Mouse (Mus musculus) liver, postnatal 0 days (tissue): ENCODE measurements at regions not wholly inside any gene's neighbourhood (a gene's known extent, or its start where the extent isn't known, plus 50 kb on each side); places are given as distances from the start of the nearest gene placed in this dataset.
A peak's percentile ranks its signal among the peaks of the same experiment; 100 is the strongest.

ENCODE experiments used
- ATAC-seq: fragments of 200-750 bp; cut with Nextera tagmentation; 2 replicates; pipeline ENCODE4 v1.8.0; 2017; ENCODE audit warnings: mild to moderate bottlenecking, moderate library complexity
- DNase-seq: peaks from one replicate; pipeline ENCODE4 v3.0.0-alpha.2; 2016
- H3K27ac ChIP-seq: fragments of 300-500 bp; sonication (generic); 2 replicates; pipeline ENCODE4 v1.5.1; 2014; ENCODE audit warnings: antibody characterized with exemption, moderate library complexity, mild to moderate bottlenecking, low read depth
- H3K27me3 ChIP-seq: fragments of 300-500 bp; sonication (generic); 2 replicates; pipeline ENCODE4 v1.6.1; 2014; ENCODE audit warnings: low read length, control low read depth, mixed read lengths; ENCODE audit not compliant: insufficient read depth
- H3K36me3 ChIP-seq: fragments of 300-500 bp; sonication (generic); replicated peaks from 2 replicates; pipeline ENCODE4 v1.6.1; 2014; ENCODE audit warnings: mild to moderate bottlenecking, control low read depth, low read length, moderate library complexity, mixed read lengths; ENCODE audit not compliant: insufficient read depth
- H3K4me1 ChIP-seq: fragments of 300-500 bp; sonication (generic); 2 replicates; pipeline ENCODE4 v1.6.1; 2014; ENCODE audit warnings: antibody characterized with exemption, mild to moderate bottlenecking, control low read depth; ENCODE audit not compliant: insufficient read depth
- H3K4me2 ChIP-seq: fragments of 300-500 bp; sonication (generic); 2 replicates; pipeline ENCODE4 v1.6.1; 2014; ENCODE audit warnings: low read depth, mild to moderate bottlenecking, low read length, moderate library complexity, mixed read lengths
- H3K4me3 ChIP-seq: fragments of 300-500 bp; sonication (generic); 2 replicates; pipeline ENCODE4 v1.5.1; 2014; ENCODE audit warnings: low read depth, low read length
- H3K9ac ChIP-seq: fragments of 300-500 bp; sonication (generic); replicated peaks from 2 replicates; pipeline ENCODE4 v1.6.1; 2014; ENCODE audit warnings: mild to moderate bottlenecking, moderate library complexity
- H3K9me3 ChIP-seq: fragments of 300-500 bp; sonication (generic); 2 replicates; pipeline ENCODE4 v1.6.1; 2016; ENCODE audit warnings: mild to moderate bottlenecking, control low read depth, low read length, mixed read lengths
- CTCF ChIP-seq: sonication (generic); IDR thresholded peaks from 2 replicates; pipeline ENCODE4 v1.5.1; 2016; ENCODE audit warnings: antibody characterized with exemption, low read depth
- EP300 ChIP-seq: IDR thresholded peaks from 2 replicates; pipeline ENCODE4 v1.6.1; 2016; ENCODE audit warnings: antibody characterized with exemption, low read depth, mild to moderate bottlenecking
- WGBS: fragments of 180-500 bp; shearing (Covaris S2); extraction: QIAGEN DNeasy Blood & Tissue Kit; methylation state at CpG from one replicate; pipeline ENCODE4 v1.1.7; 2014; ENCODE audit not compliant: insufficient replicate concordance; 5-methylcytosine and 5-hydroxymethylcytosine counted together

DNA sequence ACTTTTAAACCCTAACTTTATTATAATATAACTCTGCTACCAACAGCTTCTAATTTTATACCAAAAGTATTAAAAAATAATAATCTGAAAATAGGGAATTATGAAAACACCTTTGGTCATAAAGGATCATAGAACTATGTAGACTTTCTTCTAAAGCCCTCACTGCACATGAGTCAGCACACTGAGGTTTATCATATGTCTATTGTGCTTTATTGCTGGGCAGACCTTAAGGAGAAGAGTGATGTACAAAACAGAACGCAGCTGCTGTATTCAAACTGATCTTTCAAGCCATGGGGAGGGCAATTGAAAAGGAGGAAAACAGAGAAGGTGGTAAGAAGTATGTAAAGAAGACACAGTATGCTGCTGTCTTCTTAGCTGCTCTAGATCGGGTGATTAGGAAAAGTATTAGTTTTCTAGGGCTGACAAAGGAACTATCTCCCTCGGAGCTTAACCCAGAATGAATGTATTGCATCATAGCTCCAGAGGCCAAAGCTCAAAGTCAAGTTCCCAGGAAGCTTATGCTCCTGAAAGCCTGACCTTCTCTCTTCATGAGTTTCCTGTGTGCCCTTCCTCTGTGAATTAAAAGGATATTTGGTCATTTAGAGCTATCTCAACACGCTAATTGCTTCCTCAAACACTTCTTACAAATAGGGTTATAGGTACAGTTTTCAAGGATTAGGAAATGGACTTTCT, 103.5 kb downstream of the Spry2 start:
- H3K9me3 ChIP-seq, result no peaks in the 10 kb centered on the region
- H3K27me3 ChIP-seq, result no peaks in the 10 kb centered on the region
- H3K4me3 ChIP-seq, result no peak overlapping the region
- no peak overlapping the region for H3K4me2 ChIP-seq
- TF ChIP-seq EP300, result no peak
- TF ChIP-seq CTCF, result no peak
- peaks cover 3% of the 10 kb centered on the region; the same call in 1 of the 2 replicates for H3K4me1 ChIP-seq
- H3K9ac ChIP-seq, result no peak overlapping the region
- 49% methylated on average over 4 of the region's 4 CpGs for WGBS
- DNase-seq, result no peak
- H3K27ac ChIP-seq, result no peak overlapping the region
- ATAC-seq, result 0 out of 2 replicates have a peak, but pooled peaks have one; percentile 50
- no peaks in the 10 kb centered on the region for H3K36me3 ChIP-seq

DNA sequence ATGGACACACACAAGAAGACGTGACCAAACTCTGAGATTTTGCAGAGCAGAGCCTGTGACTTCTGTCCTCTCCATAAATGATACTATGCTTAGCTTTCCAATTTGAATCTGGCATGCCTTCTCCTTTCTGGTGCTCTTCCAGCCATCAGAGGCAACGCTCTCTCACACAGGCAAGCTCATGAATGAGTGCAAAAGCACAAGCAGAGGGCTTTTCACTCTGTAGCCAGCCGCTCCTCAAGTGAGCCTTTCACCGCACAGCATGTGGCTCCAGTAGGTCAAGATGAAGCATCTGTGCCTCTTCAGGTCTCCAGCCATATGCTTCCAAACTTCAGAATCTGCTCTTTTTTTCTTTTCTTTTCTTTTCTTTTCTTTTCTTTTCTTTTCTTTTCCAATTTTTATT, 106.2 kb downstream of the Spry2 start:
- no peak for ATAC-seq
- H3K4me3 ChIP-seq, result no peak overlapping the region

DNA sequence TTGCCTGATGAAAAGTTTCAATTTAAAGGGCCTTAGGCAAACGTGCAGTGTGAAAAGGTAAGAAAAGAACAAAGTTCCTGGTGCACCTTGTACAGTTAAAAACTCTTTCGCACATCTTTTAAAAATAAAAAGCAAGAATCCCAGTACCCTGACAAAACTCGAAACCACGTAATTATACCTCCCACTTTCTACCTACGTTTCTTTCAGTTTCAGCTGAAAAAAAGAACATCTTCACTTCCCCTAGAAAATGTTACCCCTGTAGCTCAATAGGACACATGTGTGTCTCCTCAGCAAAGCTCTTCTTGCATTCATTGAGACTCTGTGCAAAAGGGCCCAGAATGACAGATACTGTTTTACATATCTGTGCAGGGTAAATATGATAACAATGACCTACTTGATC, 113.2 kb downstream of the Spry2 start:
- no peaks in the 10 kb centered on the region for H3K9me3 ChIP-seq
- H3K4me3 ChIP-seq, result no peak overlapping the region
- TF ChIP-seq EP300, result no peak
- no peak for TF ChIP-seq CTCF
- no peak overlapping the region for H3K4me2 ChIP-seq
- H3K9ac ChIP-seq, result no peak overlapping the region
- WGBS, result 72% methylated on average over 5 of the region's 5 CpGs
- no peaks in the 10 kb centered on the region for H3K27me3 ChIP-seq
- no peak for DNase-seq
- ATAC-seq, result no peak
- no peak overlapping the region for H3K27ac ChIP-seq
- H3K4me1 ChIP-seq, result no peaks in the 10 kb centered on the region
- H3K36me3 ChIP-seq, result no peaks in the 10 kb centered on the region

More for the DNA sequence above, 106.2 kb downstream of the Spry2 start:
- no peaks in the 10 kb centered on the region for H3K9me3 ChIP-seq
- TF ChIP-seq EP300 (no peak), CTCF (no peak)
- DNase-seq, result no peak
- no peaks in the 10 kb centered on the region for H3K27me3 ChIP-seq
- H3K4me2 ChIP-seq, result no peak overlapping the region
- peaks cover 3% of the 10 kb centered on the region; the same call in 1 of the 2 replicates for H3K4me1 ChIP-seq
- H3K9ac ChIP-seq, result no peak overlapping the region
- H3K36me3 ChIP-seq, result no peaks in the 10 kb centered on the region
- H3K27ac ChIP-seq, result no peak overlapping the region
- WGBS, result 86% methylated on average over 4 of the region's 4 CpGs

DNA sequence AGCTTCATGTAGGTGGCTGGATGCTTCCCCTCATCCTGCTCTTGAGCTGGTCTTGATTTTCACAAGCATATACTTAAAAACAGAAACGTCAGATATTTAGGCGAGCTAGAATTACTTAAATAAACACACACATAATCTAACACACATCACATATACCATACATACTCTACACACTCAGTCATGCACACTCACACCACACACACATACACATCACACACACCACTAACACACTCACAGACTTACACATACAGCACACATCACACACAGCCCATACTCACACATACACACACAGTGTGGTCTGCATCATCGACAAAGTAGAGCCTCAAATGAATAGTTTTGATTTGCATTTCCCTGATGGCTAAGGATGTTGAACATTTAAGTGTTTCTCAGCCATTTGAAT, 116.9 kb downstream of the Spry2 start:
- H3K4me2 ChIP-seq, result no peak overlapping the region
- no peak overlapping the region for H3K9ac ChIP-seq
- no peak for TF ChIP-seq EP300
- H3K4me3 ChIP-seq, result no peak overlapping the region
- no peaks in the 10 kb centered on the region for H3K36me3 ChIP-seq
- no peaks in the 10 kb centered on the region for H3K27me3 ChIP-seq
- H3K9me3 ChIP-seq, result no peaks in the 10 kb centered on the region
- no peak for DNase-seq
- ATAC-seq, result no peak
- no peak overlapping the region for H3K27ac ChIP-seq
- no peaks in the 10 kb centered on the region for H3K4me1 ChIP-seq
- WGBS, result 73% methylated on average over 3 of the region's 3 CpGs

DNA sequence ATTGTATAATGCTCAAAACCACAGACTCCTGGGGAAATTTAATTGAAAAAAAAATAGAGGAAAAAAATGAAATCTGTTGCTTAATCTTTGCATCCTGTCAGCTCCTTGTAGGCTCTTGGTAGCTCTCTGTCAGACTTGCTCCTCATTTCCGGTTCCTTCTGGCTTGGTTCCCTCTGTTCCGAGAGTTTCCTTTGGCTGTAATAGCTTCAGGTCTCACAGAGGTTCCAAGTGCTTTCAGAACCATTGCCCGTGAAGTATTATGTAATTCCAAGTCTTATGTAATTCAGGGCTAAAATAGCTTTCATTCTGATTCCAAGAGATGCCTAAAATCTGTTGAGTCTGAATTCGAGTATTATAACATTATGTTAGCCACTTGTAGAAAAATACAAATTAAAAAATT, 117.3 kb downstream of the Spry2 start:
- Histone ChIP-seq H3K4me2 (no peak overlapping the region), H3K36me3 (no peaks in the 10 kb centered on the region), H3K27ac (no peak overlapping the region), H3K9me3 (no peaks in the 10 kb centered on the region), H3K27me3 (no peaks in the 10 kb centered on the region), H3K9ac (no peak overlapping the region), H3K4me3 (no peak overlapping the region), H3K4me1 (no peaks in the 10 kb centered on the region)
- 42% methylated on average over 4 of the region's 4 CpGs for WGBS
- TF ChIP-seq CTCF (no peak), EP300 (no peak)
- no peak for ATAC-seq
- no peak for DNase-seq

DNA sequence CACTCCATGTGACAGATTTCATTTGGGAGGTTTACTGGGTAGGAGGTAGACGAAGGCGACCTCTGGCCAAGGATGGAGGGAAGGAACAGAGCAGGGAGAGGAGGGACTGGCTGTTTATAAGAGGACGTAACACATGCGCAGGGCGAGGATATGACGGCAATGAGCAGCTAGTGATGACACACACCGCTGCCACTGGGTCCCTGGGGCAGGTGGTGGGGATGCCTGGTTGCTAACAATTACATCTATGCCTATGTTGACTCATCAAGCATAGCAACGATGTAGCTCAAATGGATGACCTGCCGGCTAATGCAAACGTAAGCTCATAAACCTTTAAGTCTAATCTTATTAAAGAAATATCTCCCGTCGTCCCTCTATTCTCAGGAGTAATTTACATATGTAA, 122.9 kb downstream of the Spry2 start:
- TF ChIP-seq CTCF (no peak), EP300 (no peak)
- Histone ChIP-seq H3K4me1 (no peaks in the 10 kb centered on the region), H3K36me3 (no peaks in the 10 kb centered on the region), H3K9ac (no peak overlapping the region), H3K4me2 (no peak overlapping the region), H3K4me3 (no peak overlapping the region), H3K27me3 (no peaks in the 10 kb centered on the region), H3K27ac (no peak overlapping the region), H3K9me3 (no peaks in the 10 kb centered on the region)
- 85% methylated on average over 12 of the region's 12 CpGs for WGBS
- ATAC-seq (no peak), DNase-seq (no peak)
